Mouse (Mus musculus) CD4-positive, CD25-positive, alpha-beta regulatory T cell (primary cell): Measurements from ENCODE around the gene Sorbs2. TPM values are rescaled to one million over a fixed set of nuclear protein-coding genes. Genes with fewer than 3 reads are reported as not detected.

ENCODE experiments used
- polyA plus RNA-seq: library from polyadenylated mRNA; unstranded; fragments of 100-300 nt; shearing (Covaris generic); gene quantifications from one replicate; pipeline ENCODE4 v1.2.1, GENCODE M21; 2017

The Sorbs2 gene
- 0.26 TPM for polyA plus RNA-seq

GRCm38 (mm10) chr8:45507634-45508321 lies at the start of gene Sorbs2:
TSS of gene Sorbs2 (plus strand) at chr8:45507788.

Other genes starting within 250 kb of the Sorbs2 start
- gene F11, start 245.8 kb upstream of the Sorbs2 start, polyA plus RNA-seq, result not detected
- 0.16 TPM for gene Klkb1, start 212.9 kb upstream of the Sorbs2 start, polyA plus RNA-seq
- not detected for gene Gm45753, start 199.3 kb upstream of the Sorbs2 start, polyA plus RNA-seq
- 11.7 TPM for gene Cyp4v3, start 174.6 kb upstream of the Sorbs2 start, polyA plus RNA-seq
- gene Fam149a, start 125.5 kb upstream of the Sorbs2 start, polyA plus RNA-seq, result 0.06 TPM
- 0.19 TPM for gene Tlr3, start 96.7 kb upstream of the Sorbs2 start, polyA plus RNA-seq